Mouse (Mus musculus) midbrain, embryonic 14.5 days (tissue): ENCODE data around the gene Prrc2a. TPM values are rescaled to one million over a fixed set of nuclear protein-coding genes. Genes with fewer than 3 reads are reported as not detected.
A peak's percentile ranks its signal among the peaks of the same experiment; 100 is the strongest.

Experiments used
- ATAC-seq: fragments of 200-750 bp; cut with Nextera tagmentation; 2 replicates; pipeline ENCODE4 v1.8.0; 2017; ENCODE audit warnings: moderate number of reproducible peaks, moderate library complexity; ENCODE audit not compliant: low FRiP score, low TSS enrichment
- DNase-seq: peaks from one replicate; pipeline ENCODE4 v3.0.0-alpha.2; 2015
- H3K27ac ChIP-seq: fragments of 300-500 bp; sonication (generic); replicated peaks from 2 replicates; pipeline ENCODE4 v1.5.1; 2014; ENCODE audit warnings: mild to moderate bottlenecking, low read depth, low read length, moderate library complexity
- H3K27me3 ChIP-seq: fragments of 300-500 bp; sonication (generic); 2 replicates; pipeline ENCODE4 v1.6.1; 2014; ENCODE audit warnings: low read length, control low read depth, mixed read lengths; ENCODE audit not compliant: control insufficient read depth, insufficient read depth
- H3K36me3 ChIP-seq: fragments of 300-500 bp; sonication (generic); 2 replicates; pipeline ENCODE4 v1.6.1; 2014; ENCODE audit warnings: low read length, control low read depth; ENCODE audit not compliant: control insufficient read depth, insufficient read depth
- H3K4me1 ChIP-seq: fragments of 300-500 bp; sonication (generic); 2 replicates; pipeline ENCODE4 v1.6.1; 2014; ENCODE audit warnings: mild to moderate bottlenecking, antibody characterized with exemption, low read length, control low read depth; ENCODE audit not compliant: control insufficient read depth, insufficient read depth
- H3K4me2 ChIP-seq: fragments of 300-500 bp; sonication (generic); 2 replicates; pipeline ENCODE4 v1.6.1; 2014; ENCODE audit warnings: mild to moderate bottlenecking, low read length, moderate library complexity
- H3K4me3 ChIP-seq: fragments of 300-500 bp; sonication (generic); replicated peaks from 2 replicates; pipeline ENCODE4 v1.5.1; 2014; ENCODE audit warnings: low read depth, low read length
- H3K9ac ChIP-seq: fragments of 300-500 bp; sonication (generic); replicated peaks from 2 replicates; pipeline ENCODE4 v1.6.1; 2014; ENCODE audit warnings: mild to moderate bottlenecking, low read length, moderate library complexity
- H3K9me3 ChIP-seq: fragments of 300-500 bp; sonication (generic); 2 replicates; pipeline ENCODE4 v1.6.1; 2016; ENCODE audit warnings: low read length, control low read depth, mixed read lengths; ENCODE audit not compliant: control insufficient read depth
- WGBS: fragments of 180-500 bp; shearing (Covaris S2); extraction: QIAGEN DNeasy Blood & Tissue Kit; methylation state at CpG from one replicate; pipeline ENCODE4 v1.1.7; 2014; 5-methylcytosine and 5-hydroxymethylcytosine counted together
- polyA plus RNA-seq: library from polyadenylated mRNA; unstranded; fragments of >200 nt; fragmentation: Nextera tagmentation; extraction: Ambion mirVana; gene quantifications from 2 replicates; pipeline ENCODE4 v1.2.1, GENCODE M21; 2014

The Prrc2a gene
- polyA plus RNA-seq, 1 experiment from 2014 or later, result 194 TPM

DNA sequence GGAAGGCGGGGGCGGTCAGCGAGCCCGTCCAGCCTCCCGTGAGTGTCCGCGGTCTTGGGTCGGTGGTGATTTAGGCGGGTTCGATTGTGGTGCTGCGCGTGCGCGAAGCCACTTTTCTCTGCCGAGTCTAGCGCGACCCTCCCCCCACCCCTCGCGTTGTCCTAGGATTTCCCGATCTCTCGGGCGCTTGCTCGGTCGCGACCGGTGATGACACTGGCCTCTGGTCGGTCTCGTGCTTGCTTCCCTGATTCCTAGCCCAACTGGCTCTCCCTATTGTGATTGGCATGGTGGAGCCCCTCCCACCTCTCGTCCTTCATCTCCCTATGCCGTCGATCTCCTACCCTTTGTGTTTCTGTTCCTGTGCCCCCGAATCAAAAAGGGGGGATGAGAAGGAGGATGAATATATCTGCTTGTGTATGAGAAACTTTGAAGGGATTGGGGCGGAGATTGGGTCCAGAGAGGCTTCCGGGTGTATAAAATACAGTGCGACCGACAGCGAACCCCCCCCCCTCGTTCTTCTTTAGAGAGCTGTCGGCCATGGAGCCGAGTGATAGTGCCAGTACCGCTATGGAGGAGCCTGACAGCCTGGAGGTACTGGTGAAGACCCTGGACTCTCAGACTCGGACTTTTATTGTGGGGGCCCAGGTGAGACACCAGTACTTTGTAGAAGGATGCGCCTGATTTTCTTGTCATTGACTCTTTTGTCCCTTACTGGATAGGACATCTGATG lies 28.9 kb downstream of the Prrc2a start:
- Histone ChIP-seq H3K36me3 (peaks cover 26% of the 10 kb centered on the region), H3K9ac (peak overlapping the region; percentile 75), H3K27me3 (no peaks in the 10 kb centered on the region), H3K27ac (peak overlapping the region; percentile 96), H3K9me3 (no peaks in the 10 kb centered on the region), H3K4me2 (peak overlapping the region; percentile 92), H3K4me1 (peaks cover 13% of the 10 kb centered on the region), H3K4me3 (peak overlapping the region; percentile 75)
- under 1% methylated on average over 42 of the region's 43 CpGs for WGBS
- no peak for DNase-seq
- peak; percentile 75 for ATAC-seq

DNA sequence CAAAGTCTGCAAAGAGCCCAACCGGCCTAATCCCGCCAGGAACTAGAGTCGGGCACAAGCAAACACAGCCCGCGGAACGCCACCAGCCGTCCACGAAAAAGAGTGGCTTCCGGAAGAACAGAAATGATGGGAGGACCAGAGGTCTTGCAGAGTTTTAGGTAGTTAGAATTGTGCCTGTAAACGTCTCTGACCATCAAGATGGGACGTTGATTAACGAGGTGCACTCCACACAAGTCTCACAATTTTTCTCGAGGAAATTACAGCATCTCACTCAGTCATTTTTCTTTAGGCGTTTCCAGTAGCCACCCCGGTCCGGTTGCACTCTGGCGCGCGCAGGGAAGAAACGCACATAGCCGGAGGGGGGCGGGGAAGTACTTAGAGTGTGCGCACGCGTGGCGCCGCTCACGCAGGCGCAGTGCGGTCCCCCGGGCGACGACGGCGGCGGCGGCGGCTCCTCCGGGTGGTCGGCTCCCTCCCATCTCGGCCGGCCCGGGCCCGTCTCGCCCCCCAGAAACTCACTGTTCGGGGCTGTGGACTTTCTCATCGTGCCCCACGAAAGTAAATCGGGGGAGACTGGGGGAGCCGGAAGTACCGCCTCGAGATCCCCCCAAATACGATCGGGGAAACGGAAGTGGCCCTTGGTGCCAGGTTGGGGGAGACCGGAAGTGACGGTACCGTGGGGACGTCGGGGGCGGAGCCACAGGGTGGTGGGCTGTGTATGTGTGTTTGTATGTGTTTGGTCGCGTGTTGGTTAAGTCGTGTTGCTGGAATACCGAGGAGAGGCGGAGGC lies 29.7 kb downstream of the Prrc2a start, which contains the start of gene Bag6:
Bag6 (plus strand) TSS at position 378 of the 790 bp plus-strand sequence.
- no peaks in the 10 kb centered on the region for H3K27me3 ChIP-seq
- DNase-seq (peak; percentile 99), ATAC-seq (peak; percentile 95)
- H3K4me2 ChIP-seq, result peak within 1 kb of the TSS; percentile 92
- peak within 1 kb of the TSS; percentile 75 for H3K4me3 ChIP-seq
- under 1% methylated on average over 66 of the region's 66 CpGs for WGBS
- H3K36me3 ChIP-seq, result peaks cover 23% of the 10 kb centered on the region
- H3K27ac ChIP-seq, result peak within 1 kb of the TSS; percentile 96
- peak within 1 kb of the TSS; percentile 75 for H3K9ac ChIP-seq
- no peaks in the 10 kb centered on the region for H3K9me3 ChIP-seq
- peaks cover 13% of the 10 kb centered on the region for H3K4me1 ChIP-seq

DNA sequence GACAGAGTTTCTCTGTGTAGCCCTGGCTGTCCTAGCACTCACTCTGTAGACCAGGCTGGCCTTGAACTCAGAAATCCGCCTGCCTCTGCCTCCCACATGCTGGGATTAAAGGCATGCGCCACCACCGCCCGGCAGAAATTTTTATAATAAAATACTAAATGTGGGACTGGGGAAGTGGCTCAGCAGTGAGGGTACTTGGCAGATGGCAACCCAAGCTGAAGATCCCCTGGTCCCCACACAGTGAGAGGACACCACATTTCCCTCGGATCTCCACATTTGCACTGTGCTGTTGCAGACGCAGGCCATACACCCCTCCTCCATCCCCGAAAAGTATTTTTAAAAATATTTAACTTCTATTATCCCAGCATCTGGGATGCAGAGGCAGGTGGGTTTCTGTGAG lies 31.2 kb downstream of the Prrc2a start:
- 95% methylated on average over 7 of the region's 7 CpGs for WGBS
- Histone ChIP-seq H3K27me3 (no peaks in the 10 kb centered on the region), H3K9ac (no peak overlapping the region), H3K4me3 (no peak overlapping the region), H3K36me3 (peaks cover 12% of the 10 kb centered on the region), H3K9me3 (no peaks in the 10 kb centered on the region), H3K4me2 (no peak overlapping the region), H3K27ac (no peak overlapping the region), H3K4me1 (peaks cover 13% of the 10 kb centered on the region)
- no peak for ATAC-seq
- DNase-seq, result no peak

DNA sequence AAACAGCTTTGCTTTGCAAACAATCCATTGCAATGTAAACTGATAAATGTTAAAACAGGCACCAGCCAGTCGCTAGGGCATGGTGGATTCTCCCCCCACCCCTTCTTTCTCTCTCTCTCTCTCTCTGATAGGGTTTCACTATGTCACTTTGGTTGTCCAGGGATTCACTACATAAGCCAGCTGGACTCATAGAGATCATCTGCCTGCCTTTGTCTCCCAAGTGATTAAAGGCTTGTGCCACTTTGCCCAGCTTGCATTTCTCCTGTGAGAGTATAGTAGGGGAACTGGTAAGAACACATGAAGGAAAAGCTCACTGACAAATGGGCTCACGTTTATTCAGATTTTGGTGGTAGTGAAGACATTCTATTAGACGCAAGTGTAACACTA lies 32.5 kb downstream of the Prrc2a start:
- Histone ChIP-seq H3K27ac (no peak overlapping the region), H3K36me3 (peaks cover 8% of the 10 kb centered on the region; the same call in 1 of the 2 replicates), H3K4me2 (no peak overlapping the region), H3K9me3 (no peaks in the 10 kb centered on the region), H3K27me3 (no peaks in the 10 kb centered on the region), H3K9ac (no peak overlapping the region), H3K4me1 (peaks cover 11% of the 10 kb centered on the region), H3K4me3 (no peak overlapping the region)
- ATAC-seq (no peak), DNase-seq (no peak)
- WGBS, result 86% methylated on average over 3 of the region's 3 CpGs

DNA sequence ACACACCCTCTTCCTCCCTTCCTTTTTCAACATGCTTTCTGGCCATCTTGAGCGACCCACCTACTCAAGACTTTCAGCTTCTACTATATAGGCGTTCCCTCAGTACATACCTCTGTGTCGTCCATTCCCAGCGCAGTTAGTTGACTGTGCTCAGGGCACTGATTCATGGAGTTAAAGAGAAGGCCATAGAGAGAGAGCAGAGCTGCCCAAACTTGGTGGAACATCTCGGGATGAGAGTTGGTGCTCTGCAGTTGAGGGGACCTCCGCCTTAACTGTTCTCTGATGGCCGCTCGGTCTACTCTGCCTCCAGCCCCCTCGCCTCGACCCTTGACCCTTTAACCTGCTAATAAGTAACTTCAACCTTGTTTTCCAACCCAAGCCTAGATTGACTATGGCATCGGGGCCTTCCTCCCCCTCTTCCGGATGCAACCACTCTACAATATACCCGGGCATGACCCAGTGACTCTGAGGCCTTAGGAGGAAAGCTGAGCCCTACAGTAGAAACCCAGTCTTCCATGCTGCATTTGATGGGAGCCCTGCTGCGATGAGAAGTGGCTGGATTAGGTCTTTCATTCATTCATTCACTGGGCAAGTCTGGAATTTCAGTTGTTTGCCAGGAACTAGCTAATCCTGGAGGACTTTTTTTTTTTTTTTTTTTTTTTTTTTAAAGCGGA lies 33.1 kb downstream of the Prrc2a start, which contains the start of gene Apom:
Apom (minus strand) TSS at position 551 of the 674 bp plus-strand sequence.
- ATAC-seq, result no peak
- Histone ChIP-seq H3K27me3 (no peaks in the 10 kb centered on the region), H3K27ac (no peak within 1 kb of the TSS), H3K36me3 (peaks cover 8% of the 10 kb centered on the region; the same call in 1 of the 2 replicates), H3K4me3 (no peak within 1 kb of the TSS), H3K9me3 (no peaks in the 10 kb centered on the region), H3K9ac (no peak within 1 kb of the TSS), H3K4me1 (peaks cover 10% of the 10 kb centered on the region), H3K4me2 (no peak within 1 kb of the TSS)
- 88% methylated on average over 15 of the region's 15 CpGs for WGBS
- no peak for DNase-seq

DNA sequence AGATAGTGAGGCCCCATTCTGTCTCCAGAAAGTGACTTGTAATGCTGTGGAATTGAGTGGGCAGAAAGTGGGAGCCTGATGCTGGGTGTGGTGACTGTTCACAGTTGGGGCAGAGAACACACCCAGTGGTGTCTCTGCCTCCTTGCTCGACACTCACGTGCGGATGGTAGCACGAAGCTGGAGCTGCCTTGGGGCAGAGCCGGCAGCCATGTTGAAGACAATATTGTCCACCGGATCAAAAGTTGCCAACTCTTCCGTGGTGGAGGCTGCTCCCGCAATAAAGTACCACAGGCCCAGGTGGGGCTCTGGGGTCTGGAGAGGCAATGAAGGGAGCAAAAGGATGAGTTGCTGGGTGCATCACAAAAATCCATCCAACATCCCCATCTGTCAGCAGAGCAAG lies 33.7 kb downstream of the Prrc2a start:
- no peaks in the 10 kb centered on the region for H3K27me3 ChIP-seq
- no peak overlapping the region for H3K4me2 ChIP-seq
- no peak overlapping the region for H3K27ac ChIP-seq
- H3K4me1 ChIP-seq, result peaks cover 7% of the 10 kb centered on the region; the same call in 1 of the 2 replicates
- no peak overlapping the region for H3K9ac ChIP-seq
- WGBS, result 89% methylated on average over 8 of the region's 8 CpGs
- DNase-seq (no peak), ATAC-seq (no peak)
- no peak overlapping the region for H3K4me3 ChIP-seq
- H3K36me3 ChIP-seq, result peaks cover 8% of the 10 kb centered on the region; the same call in 1 of the 2 replicates
- H3K9me3 ChIP-seq, result no peaks in the 10 kb centered on the region

DNA sequence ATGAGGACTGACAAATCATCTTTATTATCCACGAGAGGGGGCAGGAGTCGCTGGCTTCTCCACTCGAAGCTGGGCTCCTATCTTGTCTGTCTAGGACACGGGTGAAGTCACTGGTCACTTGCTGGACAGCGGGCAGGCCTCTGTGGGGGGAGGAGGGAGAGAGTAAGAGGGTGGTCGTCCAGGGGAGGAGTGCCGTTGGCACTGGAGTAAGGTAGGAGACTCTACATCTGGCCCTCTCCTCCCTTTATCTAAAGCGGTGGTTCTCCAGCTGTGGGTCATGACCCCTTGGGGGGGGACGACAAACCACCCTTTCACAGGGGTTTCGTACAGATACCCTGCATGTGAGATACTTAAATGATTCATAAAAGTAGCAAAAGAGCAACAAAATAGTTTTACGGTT lies 35.7 kb downstream of the Prrc2a start:
- Histone ChIP-seq H3K4me2 (no peak overlapping the region), H3K36me3 (peaks cover 13% of the 10 kb centered on the region; the same call in 1 of the 2 replicates), H3K9ac (no peak overlapping the region), H3K27me3 (no peaks in the 10 kb centered on the region), H3K9me3 (no peaks in the 10 kb centered on the region), H3K4me3 (no peak overlapping the region), H3K4me1 (peaks cover 7% of the 10 kb centered on the region; the same call in 1 of the 2 replicates), H3K27ac (no peak overlapping the region)
- ATAC-seq (no peak), DNase-seq (no peak)
- 73% methylated on average over 11 of the region's 11 CpGs for WGBS

DNA sequence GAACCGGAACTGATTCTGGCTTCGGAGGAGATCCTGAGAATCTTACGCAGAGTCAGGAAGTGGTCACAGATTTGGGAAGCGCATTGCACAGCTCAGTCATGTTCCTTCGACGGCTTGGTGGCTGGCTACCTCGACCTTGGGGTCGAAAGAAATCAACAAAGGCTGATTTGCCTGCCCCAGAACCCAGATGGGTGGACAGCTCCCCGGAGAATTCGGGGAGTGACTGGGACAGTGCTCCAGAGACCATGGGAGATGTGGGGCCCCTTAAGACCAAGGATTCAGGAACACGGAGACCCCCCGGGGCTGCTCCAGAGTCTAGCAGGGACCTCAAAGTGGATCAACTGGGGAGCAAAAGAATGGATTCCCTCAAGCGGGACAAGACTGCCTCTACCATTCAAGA lies 37.7 kb downstream of the Prrc2a start:
- no peak overlapping the region for H3K27ac ChIP-seq
- peaks cover 13% of the 10 kb centered on the region; the same call in 1 of the 2 replicates for H3K4me1 ChIP-seq
- ATAC-seq, result no peak
- peak overlapping the region; percentile 77 for H3K4me2 ChIP-seq
- no peak for DNase-seq
- H3K9me3 ChIP-seq, result no peaks in the 10 kb centered on the region
- 68% methylated on average over 13 of the region's 13 CpGs for WGBS
- H3K36me3 ChIP-seq, result peaks cover 18% of the 10 kb centered on the region
- H3K27me3 ChIP-seq, result no peaks in the 10 kb centered on the region
- peak overlapping the region; percentile 78 for H3K9ac ChIP-seq
- peak overlapping the region; percentile 59 for H3K4me3 ChIP-seq
